Mouse (Mus musculus) C2C12 (cell line): Measurements from ENCODE around the gene Aggf1.

ENCODE experiments used
- CEBPB ChIP-seq: IDR thresholded peaks from one replicate; pipeline ENCODE4 v1.6.1; 2011; ENCODE audit warnings: low read depth, mild to moderate bottlenecking, control low read depth, moderate library complexity
- CTCF ChIP-seq: IDR thresholded peaks from one replicate; pipeline ENCODE4 v1.5.1; 2011; ENCODE audit not compliant: control insufficient read depth, insufficient read depth, insufficient read length
- FOSL1 ChIP-seq: IDR thresholded peaks from one replicate; pipeline ENCODE4 v1.8.0; 2011; ENCODE audit warnings: mild to moderate bottlenecking, low read length; ENCODE audit not compliant: poor library complexity, insufficient read depth, severe bottlenecking
- MAX ChIP-seq: IDR thresholded peaks from one replicate; pipeline ENCODE4 v1.6.1; 2011; ENCODE audit warnings: mild to moderate bottlenecking, control low read depth
- MYOD1 ChIP-seq: IDR thresholded peaks from one replicate; pipeline ENCODE4 v1.6.1; 2011; ENCODE audit warnings: low read depth; ENCODE audit not compliant: control insufficient read depth, insufficient read length
- USF1 ChIP-seq: IDR thresholded peaks from one replicate; pipeline ENCODE4 v1.6.1; 2011; ENCODE audit warnings: low read depth, mild to moderate bottlenecking, control low read depth, moderate library complexity

- TF ChIP-seq CTCF = no peak
- TF ChIP-seq MAX = no peak
- TF ChIP-seq CEBPB = no peak
- no peak for TF ChIP-seq FOSL1
- TF ChIP-seq USF1 = no peak
- TF ChIP-seq MYOD1 = no peak
Measured at GRCm38 (mm10) chr13:95375554-95375914, 382 bp upstream of the Aggf1 start.
